Mouse (Mus musculus) lung, postnatal 0 days (tissue): Measurements from ENCODE around the gene Barhl2. TPM values are rescaled to one million over a fixed set of nuclear protein-coding genes. Genes with fewer than 3 reads are reported as not detected.

Experiments
- ATAC-seq: fragments of 200-750 bp; cut with Nextera tagmentation; 2 replicates; pipeline ENCODE4 v1.8.0; 2017; ENCODE audit warnings: moderate library complexity
- DNase-seq: peaks from one replicate; pipeline ENCODE4 v3.0.0-alpha.2; 2016; ENCODE audit warnings: low spot score
- H3K27ac ChIP-seq: fragments of 300-500 bp; sonication (generic); 2 replicates; pipeline ENCODE4 v1.5.1; 2014; ENCODE audit warnings: antibody characterized with exemption, mild to moderate bottlenecking, low read length, mixed read lengths
- H3K27me3 ChIP-seq: fragments of 300-500 bp; sonication (generic); replicated peaks from 2 replicates; pipeline ENCODE4 v1.6.1; 2014; ENCODE audit warnings: low read length, mixed read lengths; ENCODE audit not compliant: insufficient read depth
- H3K36me3 ChIP-seq: fragments of 300-500 bp; sonication (generic); 2 replicates; pipeline ENCODE4 v1.6.1; 2014; ENCODE audit warnings: low read length, mixed read lengths; ENCODE audit not compliant: insufficient read depth
- H3K4me1 ChIP-seq: fragments of 300-500 bp; sonication (generic); 2 replicates; pipeline ENCODE4 v1.6.1; 2014; ENCODE audit warnings: antibody characterized with exemption, low read depth, low read length, mixed read lengths; ENCODE audit not compliant: insufficient read depth
- H3K4me2 ChIP-seq: fragments of 300-500 bp; sonication (generic); replicated peaks from 2 replicates; pipeline ENCODE4 v1.6.1; 2014; ENCODE audit warnings: low read depth, mild to moderate bottlenecking, low read length, moderate library complexity, mixed read lengths
- H3K4me3 ChIP-seq: fragments of 300-500 bp; sonication (generic); 2 replicates; pipeline ENCODE4 v1.5.1; 2014; ENCODE audit warnings: low read depth, low read length
- H3K9ac ChIP-seq: fragments of 300-500 bp; sonication (generic); replicated peaks from 2 replicates; pipeline ENCODE4 v1.6.1; 2014; ENCODE audit warnings: low read depth, mild to moderate bottlenecking
- H3K9me3 ChIP-seq: fragments of 300-500 bp; sonication (generic); 2 replicates; pipeline ENCODE4 v1.6.1; 2016; ENCODE audit warnings: low read length, mixed read lengths
- CTCF ChIP-seq: IDR thresholded peaks from 2 replicates; pipeline ENCODE4 v1.5.1; 2016; ENCODE audit warnings: antibody characterized with exemption, mild to moderate bottlenecking
- EP300 ChIP-seq: IDR thresholded peaks from 2 replicates; pipeline ENCODE4 v1.6.1; 2016; ENCODE audit warnings: antibody characterized with exemption, mild to moderate bottlenecking, control low read depth
- WGBS: fragments of 180-500 bp; shearing (Covaris S2); extraction: QIAGEN DNeasy Blood & Tissue Kit; methylation state at CpG from one replicate; pipeline ENCODE4 v1.1.7; 2014; 5-methylcytosine and 5-hydroxymethylcytosine counted together
- polyA plus RNA-seq: library from polyadenylated mRNA; unstranded; fragments of >200 nt; fragmentation: Nextera tagmentation; extraction: Ambion mirVana; gene quantifications from 2 replicates; pipeline ENCODE4 v1.2.1, GENCODE M21; 2015

The Barhl2 gene
- polyA plus RNA-seq, 1 experiment from 2014 or later: not detected

- Histone ChIP-seq H3K4me1 (no peaks in the 10 kb centered on the region), H3K36me3 (no peaks in the 10 kb centered on the region), H3K27me3 (peaks cover 45% of the 10 kb centered on the region), H3K9me3 (no peaks in the 10 kb centered on the region), H3K9ac (no peak overlapping the region), H3K27ac (no peak overlapping the region), H3K4me3 (no peak overlapping the region), H3K4me2 (no peak overlapping the region)
- no peak for TF ChIP-seq EP300
- TF ChIP-seq CTCF: no peak
- DNase-seq (no peak), ATAC-seq (no peak)
- 43% methylated on average over 14 of the region's 14 CpGs for WGBS
Observed at GRCm38 (mm10) chr5:106447091-106447820, 10.7 kb downstream of the Barhl2 start.

- WGBS: 3% methylated on average over 8 of the region's 8 CpGs
- H3K9ac ChIP-seq: no peak overlapping the region
- no peak overlapping the region for H3K4me2 ChIP-seq
- TF ChIP-seq EP300 (no peak), CTCF (no peak)
- ATAC-seq: no peak
- H3K9me3 ChIP-seq: no peaks in the 10 kb centered on the region
- H3K27me3 ChIP-seq: peaks cover 40% of the 10 kb centered on the region
- no peaks in the 10 kb centered on the region for H3K36me3 ChIP-seq
- no peak for DNase-seq
- no peaks in the 10 kb centered on the region for H3K4me1 ChIP-seq
- no peak overlapping the region for H3K4me3 ChIP-seq
- H3K27ac ChIP-seq: no peak overlapping the region
Observed at GRCm38 (mm10) chr5:106446593-106446992, 11.4 kb downstream of the Barhl2 start.

- no peaks in the 10 kb centered on the region for H3K36me3 ChIP-seq
- ATAC-seq: no peak
Observed at GRCm38 (mm10) chr5:106445681-106446080, 12.3 kb downstream of the Barhl2 start.

GRCm38 (mm10) chr5:106438916-106439315 lies 19.1 kb downstream of the Barhl2 start:
- 77% methylated on average over 7 of the region's 7 CpGs for WGBS
- H3K4me1 ChIP-seq: no peaks in the 10 kb centered on the region
- no peaks in the 10 kb centered on the region for H3K9me3 ChIP-seq
- H3K27ac ChIP-seq: no peak overlapping the region
- DNase-seq: no peak
- H3K4me3 ChIP-seq: no peak overlapping the region
- H3K27me3 ChIP-seq: no peaks in the 10 kb centered on the region; the same call in 1 of the 2 replicates
- ATAC-seq: no peak
- no peak overlapping the region for H3K4me2 ChIP-seq
- H3K36me3 ChIP-seq: no peaks in the 10 kb centered on the region
- no peak overlapping the region for H3K9ac ChIP-seq
- TF ChIP-seq EP300: no peak
- no peak for TF ChIP-seq CTCF

More at GRCm38 (mm10) chr5:106445681-106446080, 12.3 kb downstream of the Barhl2 start:
- Histone ChIP-seq H3K27ac (no peak overlapping the region), H3K4me2 (no peak overlapping the region), H3K4me1 (no peaks in the 10 kb centered on the region), H3K9ac (no peak overlapping the region), H3K4me3 (no peak overlapping the region), H3K9me3 (no peaks in the 10 kb centered on the region), H3K27me3 (peaks cover 35% of the 10 kb centered on the region)
- WGBS: 77% methylated on average over 3 of the region's 3 CpGs
- no peak for DNase-seq
- no peak for TF ChIP-seq CTCF
- no peak for TF ChIP-seq EP300

GRCm38 (mm10) chr5:106426069-106426468 lies 31.9 kb downstream of the Barhl2 start:
- DNase-seq (no peak), ATAC-seq (no peak)
- Histone ChIP-seq H3K4me3 (no peak overlapping the region), H3K9me3 (no peaks in the 10 kb centered on the region), H3K36me3 (no peaks in the 10 kb centered on the region), H3K4me2 (no peak overlapping the region), H3K27ac (no peak overlapping the region), H3K9ac (no peak overlapping the region), H3K27me3 (no peaks in the 10 kb centered on the region), H3K4me1 (no peaks in the 10 kb centered on the region)
- WGBS: 66% methylated on average over 7 of the region's 7 CpGs
- TF ChIP-seq CTCF (no peak), EP300 (no peak)

GRCm38 (mm10) chr5:106420871-106421270 lies 37.1 kb downstream of the Barhl2 start:
- DNase-seq (no peak), ATAC-seq (no peak)
- no peaks in the 10 kb centered on the region for H3K36me3 ChIP-seq
- H3K27me3 ChIP-seq: no peaks in the 10 kb centered on the region
- TF ChIP-seq CTCF: no peak
- TF ChIP-seq EP300: no peak
- 83% methylated on average over 8 of the region's 8 CpGs for WGBS
- H3K4me2 ChIP-seq: no peak overlapping the region
- H3K9ac ChIP-seq: no peak overlapping the region
- H3K4me1 ChIP-seq: no peaks in the 10 kb centered on the region
- H3K9me3 ChIP-seq: no peaks in the 10 kb centered on the region
- H3K4me3 ChIP-seq: no peak overlapping the region
- H3K27ac ChIP-seq: no peak overlapping the region
